Comparison of ENCODE assay signal across 15 mouse cellular contexts in genomic region chr3:65360163-65360969, GRCm38 (mm10). TPM values are rescaled to one million over a fixed set of nuclear protein-coding genes. Genes with fewer than 3 reads are reported as not detected.
DNase-seq lines count a peak whose midpoint lies in the region; ATAC-seq and TF ChIP-seq lines count a peak whose summit lies in the region.
"Had no signal": no experiment of that assay in that cellular context is flagged by ENCODE, and none has a peak within 500 bp of the region (broad histone marks: within the 10 kb centered on the region; RNA-seq: fewer than 3 reads in every experiment).

No protein-coding gene starts in this region.

- WGBS in heart, adult 2 months = 17% methylated on average over 8 of the region's 8 CpGs
- 14% methylated on average over 8 of the region's 8 CpGs for WGBS in heart, embryonic 11.5 days (ENCODE audit: insufficient replicate concordance)

- 0 out of 2 replicates have a peak, but pooled peaks have one; percentile 52 for ATAC-seq in heart, embryonic 11.5 days (replicated peaks; ENCODE audit: insufficient number of reproducible peaks, low FRiP score, low TSS enrichment)
- ATAC-seq in megakaryocyte progenitor cell, adult 5-6 weeks (replicated peaks; ENCODE audit: poor library complexity) = peak; percentile 51

- intact Hi-C loops in heart, adult 2 months (cut with DNase I) = no loop called here
- intact Hi-C loops in heart, postnatal 14 days (cut with DNase I) = loop anchor here (5.0 kb wide), 1 partner anchor 567 kb away; no protein-coding TSS in a partner anchor
- intact Hi-C loops in left cerebral cortex, postnatal 36 days (cut with DNase I) = no loop called here

- no peaks in the 10 kb centered on the region for H3K36me3 ChIP-seq in heart, adult 2 months (ENCODE audit: control insufficient read depth, insufficient read depth, low read length)
- H3K36me3 ChIP-seq in heart, embryonic 11.5 days (ENCODE audit: control insufficient read depth, insufficient read depth, low read length) = no peaks in the 10 kb centered on the region
- H3K36me3 ChIP-seq: hindbrain, embryonic 12.5 days; liver, embryonic 13.5 days had no signal

- no peak for TF ChIP-seq EP300 in heart, adult 2 months (IDR thresholded peaks at IDR 0.05; ENCODE audit: insufficient read depth, low read depth, low read length)

- DNase-seq in heart, adult 2 months = no peak
- no peak for DNase-seq in heart, postnatal 14 days
- DNase-seq in thymus, postnatal 10 days (ENCODE audit: low spot score in 2 of 2) = no peak
- no peak for DNase-seq in left cerebral cortex, postnatal 36 days (ENCODE audit: low spot score in 2 of 2)
- DNase-seq: adrenal gland, adult 8-10 months; kidney, adult 18-20 months; liver, embryonic 13.5 days; right cerebral cortex, postnatal 4 days; thymus, postnatal 14 days had no signal

- no peaks in the 10 kb centered on the region for H3K9me3 ChIP-seq in heart, embryonic 11.5 days (replicated peaks; ENCODE audit: control insufficient read depth, low read length)
- H3K9me3 ChIP-seq: hindbrain, embryonic 12.5 days; liver, embryonic 13.5 days; midbrain, embryonic 10.5 days had no signal

- TF ChIP-seq POLR2A in heart, adult 2 months (IDR thresholded peaks at IDR 0.05; ENCODE audit: insufficient read depth, low read depth, low read length) = no peak

- no peaks in the 10 kb centered on the region for H3K79me2 ChIP-seq in heart, adult 2 months (replicated peaks; ENCODE audit: control insufficient read depth, insufficient read depth, low read length)

- H3K4me3 ChIP-seq in heart, adult 2 months = peak overlapping the region; percentile 22; the same call in 1 of the 2 replicates
- H3K4me3 ChIP-seq in brown adipose tissue, adult 24 weeks (ENCODE audit: insufficient read depth, low read depth, low read length) = no peak overlapping the region
- H3K4me3 ChIP-seq in heart, embryonic 11.5 days (ENCODE audit: low read depth, low read length) = peak overlapping the region; percentile 15; the same call in 1 of the 2 replicates
- H3K4me3 ChIP-seq: hindbrain, embryonic 12.5 days; liver, embryonic 13.5 days; midbrain, embryonic 10.5 days; myocyte had no signal

- peaks cover 6% of the 10 kb centered on the region for H3K4me1 ChIP-seq in heart, adult 2 months (ENCODE audit: control insufficient read depth, insufficient read depth, low read length)
- peaks cover 5% of the 10 kb centered on the region; the same call in 1 of the 2 replicates for H3K4me1 ChIP-seq in brown adipose tissue, adult 24 weeks (ENCODE audit: control insufficient read depth, insufficient read depth, insufficient read length, low read length)
- peaks cover 31% of the 10 kb centered on the region for H3K4me1 ChIP-seq in heart, embryonic 11.5 days (ENCODE audit: control insufficient read depth, insufficient read depth, low read length)

- no peak for TF ChIP-seq CTCF in heart, adult 2 months (IDR thresholded peaks at IDR 0.05)

- peak overlapping the region; percentile 42 for H3K4me2 ChIP-seq in heart, embryonic 11.5 days
- H3K4me2 ChIP-seq: hindbrain, embryonic 12.5 days; liver, embryonic 13.5 days had no signal

- no peaks in the 10 kb centered on the region for H3K27me3 ChIP-seq in heart, adult 2 months (ENCODE audit: control insufficient read depth, insufficient read depth, low read length)
- H3K27me3 ChIP-seq in heart, embryonic 11.5 days (ENCODE audit: control insufficient read depth, insufficient read depth, low read length) = no peaks in the 10 kb centered on the region
- H3K27me3 ChIP-seq: hindbrain, embryonic 12.5 days; liver, embryonic 13.5 days had no signal

- peak overlapping the region; percentile 33 for H3K27ac ChIP-seq in heart, adult 2 months
- H3K27ac ChIP-seq in brown adipose tissue, adult 24 weeks (replicated peaks; ENCODE audit: low read depth, low read length) = 0 out of 2 replicates have a peak overlapping the region, but pooled peaks have one; percentile 2
- H3K27ac ChIP-seq in heart, embryonic 11.5 days (ENCODE audit: low read depth, low read length) = peak overlapping the region; percentile 75
- H3K27ac ChIP-seq: hindbrain, embryonic 12.5 days; liver, embryonic 13.5 days; midbrain, embryonic 10.5 days had no signal

- H3K9ac ChIP-seq in heart, adult 2 months (ENCODE audit: low read depth, low read length) = no peak overlapping the region
- H3K9ac ChIP-seq in heart, embryonic 11.5 days (ENCODE audit: low read depth, low read length) = no peak overlapping the region
- H3K9ac ChIP-seq: hindbrain, embryonic 12.5 days; liver, embryonic 13.5 days had no signal

RNA-seq across cellular contexts. Expression of gene Ssr3, which starts 32.1 kb away (rescaled TPM):
- total RNA-seq in heart, adult 2 months (2021) = 100 to 1,000 TPM; 111 to 120 TPM
- 64.8 and 120 TPM in 2 replicates for polyA plus RNA-seq in heart, adult 2 months (2012; rRNA removed)
- 100 to 1,000 TPM; 135 to 140 TPM for total RNA-seq in heart, postnatal 14 days (2021)
- polyA plus RNA-seq in brown adipose tissue, adult 24 weeks (2012; ENCODE audit: insufficient read depth, insufficient read length, missing spikeins) = 121 and 123 TPM in 2 replicates
- 267 and 301 TPM in 2 replicates for polyA plus RNA-seq in heart, embryonic 11.5 days (2014; fragmentation: Nextera tagmentation; extraction: Ambion mirVana)
- 436 and 450 TPM in 2 replicates for total RNA-seq in megakaryocyte progenitor cell, adult 5-6 weeks (2015)
- 368 and 395 TPM in 2 replicates for total RNA-seq in megakaryocyte progenitor cell, adult 5-6 weeks (2017)
- 10 to 100 TPM; 89.4 to 90.8 TPM for total RNA-seq in left cerebral cortex, postnatal 36 days (2021)

Comparison
In these comparisons a context has a peak if more than half of its experiments do, and no peak if none do; other contexts are left out.
1. H3K27ac ChIP-seq: peak in every context shown above with its lines; median percentile 75 in heart, embryonic 11.5 days; 33 in heart, adult 2 months; 2 in brown adipose tissue, adult 24 weeks.